Mouse (Mus musculus) induced T-regulatory cell, adult 2 months (primary cell): ENCODE measurements around the gene Lim2.

Experiments
- DNase-seq: peaks from one replicate; pipeline ENCODE4 v3.0.0-alpha.2; 2012; ENCODE audit warnings: low read depth

Lim2 gene

GRCm38 (mm10) chr7:43443917-43444293, 16.4 kb downstream of the Lim2 start, which contains the start of the genes Etfb and Gm45233:
Etfb (plus strand) TSS chr7:43444083.
Gm45233 (plus strand) TSS chr7:43444128.
- DNase-seq: peak; percentile 96

- no peak for DNase-seq
Observed at GRCm38 (mm10) chr7:43447801-43448200, 20.3 kb downstream of the Lim2 start.

GRCm38 (mm10) chr7:43448246-43448645, 20.8 kb downstream of the Lim2 start:
- DNase-seq: no peak

GRCm38 (mm10) chr7:43449811-43450210, 22.3 kb downstream of the Lim2 start:
- DNase-seq: no peak

GRCm38 (mm10) chr7:43451726-43452125, 24.3 kb downstream of the Lim2 start:
- DNase-seq: no peak

- peak; percentile 65 for DNase-seq
Observed at GRCm38 (mm10) chr7:43452609-43453008, 25.1 kb downstream of the Lim2 start.

- no peak for DNase-seq
Observed at GRCm38 (mm10) chr7:43453599-43454355, 26.3 kb downstream of the Lim2 start.

- no peak for DNase-seq
Observed at GRCm38 (mm10) chr7:43454371-43454770, 26.9 kb downstream of the Lim2 start.

GRCm38 (mm10) chr7:43462851-43463250, 35.4 kb downstream of the Lim2 start, which contains the start of gene Vsig10l:
Vsig10l (plus strand) TSS chr7:43463151.
- no peak for DNase-seq

- DNase-seq: no peak
Observed at GRCm38 (mm10) chr7:43463976-43464375, 36.5 kb downstream of the Lim2 start.

- DNase-seq: no peak
Observed at GRCm38 (mm10) chr7:43464864-43465343, 37.4 kb downstream of the Lim2 start.

- peak; percentile 98 for DNase-seq
Observed at GRCm38 (mm10) chr7:43465344-43466098, 38.1 kb downstream of the Lim2 start.

- peak; percentile 91 for DNase-seq
Observed at GRCm38 (mm10) chr7:43466099-43466694, 38.7 kb downstream of the Lim2 start.

GRCm38 (mm10) chr7:43470373-43470772, 42.9 kb downstream of the Lim2 start:
- DNase-seq: peak; percentile 81

- peak; percentile 68 for DNase-seq
Observed at GRCm38 (mm10) chr7:43475706-43476105, 48.2 kb downstream of the Lim2 start.

- DNase-seq: no peak
Observed at GRCm38 (mm10) chr7:43476376-43476775, 48.9 kb downstream of the Lim2 start.

- DNase-seq: peak; percentile 37
Observed at GRCm38 (mm10) chr7:43481191-43481590, 53.7 kb downstream of the Lim2 start.

GRCm38 (mm10) chr7:43482090-43482716, 54.7 kb downstream of the Lim2 start:
- no peak for DNase-seq

GRCm38 (mm10) chr7:43483236-43483635, 55.8 kb downstream of the Lim2 start:
- DNase-seq: no peak
